Comparison of ENCODE assay signal across 8 mouse cellular contexts in genomic region chr5:31201742-31202590, GRCm38 (mm10). TPM values are rescaled to one million over a fixed set of nuclear protein-coding genes. Genes with fewer than 3 reads are reported as not detected.
DNase-seq lines count a peak whose midpoint lies in the region; ATAC-seq and TF ChIP-seq lines count a peak whose summit lies in the region.

Gene Zfp513, minus strand, starts transcription at chr5:31202303.

- H3K4me2 ChIP-seq in lung, postnatal 0 days (replicated peaks; ENCODE audit: low read depth, low read length), result peak within 1 kb of the TSS; percentile 78

- WGBS in hindbrain, embryonic 10.5 days, result under 1% methylated on average over 53 of the region's 53 CpGs
- WGBS in lung, postnatal 0 days, result 1% methylated on average over 50 of the region's 53 CpGs

- peak; percentile 28; the same call in 1 of the 2 replicates for TF ChIP-seq EP300 in lung, postnatal 0 days (IDR thresholded peaks at IDR 0.05)

- peak; percentile 97 for DNase-seq in MN1 (ENCODE audit: low spot score)
- peak; percentile 98 for DNase-seq in cerebellum, adult 9-10 months
- DNase-seq in hindbrain, embryonic 10.5 days (ENCODE audit: low spot score), result peak; percentile 97
- peak; percentile 99 for DNase-seq in layer of hippocampus, adult 9-11 months
- DNase-seq in lung, postnatal 0 days (ENCODE audit: low spot score), result peak; percentile 100
- peak; percentile 86 for DNase-seq in ovary, postnatal 14 days (ENCODE audit: low spot score)
- peak; percentile 94 for DNase-seq in thymus, postnatal 14 days

- H3K9ac ChIP-seq in lung, postnatal 0 days (replicated peaks; ENCODE audit: low read depth), result peak within 1 kb of the TSS; percentile 51

- ATAC-seq in frontal cortex, adult (ENCODE audit: low TSS enrichment), result peak; percentile 95
- ATAC-seq in lung, postnatal 0 days, result peak; percentile 98

- peaks cover 24% of the 10 kb centered on the region for H3K4me1 ChIP-seq in hindbrain, embryonic 10.5 days (replicated peaks)
- peaks cover 12% of the 10 kb centered on the region; the same call in 1 of the 2 replicates for H3K4me1 ChIP-seq in lung, postnatal 0 days (ENCODE audit: insufficient read depth, low read depth, low read length)

- no peak for TF ChIP-seq CTCF in lung, postnatal 0 days (IDR thresholded peaks at IDR 0.05)

- H3K27ac ChIP-seq in hindbrain, embryonic 10.5 days, result peak within 1 kb of the TSS; percentile 97
- H3K27ac ChIP-seq in lung, postnatal 0 days (ENCODE audit: low read length), result peak within 1 kb of the TSS; percentile 85

- H3K4me3 ChIP-seq in hindbrain, embryonic 10.5 days, result peak within 1 kb of the TSS; percentile 83
- H3K4me3 ChIP-seq in lung, postnatal 0 days (ENCODE audit: low read depth, low read length), result peak within 1 kb of the TSS; percentile 86

- peaks cover 84% of the 10 kb centered on the region for H3K36me3 ChIP-seq in hindbrain, embryonic 10.5 days
- peaks cover 56% of the 10 kb centered on the region for H3K36me3 ChIP-seq in lung, postnatal 0 days (ENCODE audit: insufficient read depth, low read length)

- peaks cover 5% of the 10 kb centered on the region for H3K9me3 ChIP-seq in hindbrain, embryonic 10.5 days
- no peaks in the 10 kb centered on the region for H3K9me3 ChIP-seq in lung, postnatal 0 days (ENCODE audit: low read length)

- H3K27me3 ChIP-seq in hindbrain, embryonic 10.5 days (ENCODE audit: insufficient read depth, poor library complexity, severe bottlenecking), result no peaks in the 10 kb centered on the region
- H3K27me3 ChIP-seq in lung, postnatal 0 days (replicated peaks; ENCODE audit: insufficient read depth, low read length), result no peaks in the 10 kb centered on the region

RNA-seq across cellular contexts. Expression of gene Zfp513, which starts in this region (rescaled TPM):
- 12.7 and 15.0 TPM in 2 replicates for polyA plus RNA-seq in hindbrain, embryonic 10.5 days (2016; fragmentation: Nextera tagmentation; extraction: Ambion mirVana)
- 6.6 and 7.4 TPM in 2 replicates for polyA plus RNA-seq in lung, postnatal 0 days (2015; fragmentation: Nextera tagmentation; extraction: Ambion mirVana)

Comparison
In these comparisons a context has a peak if more than half of its experiments do, and no peak if none do; other contexts are left out.
1. Peak in every context shown above with its lines: DNase-seq, ATAC-seq, H3K4me3 ChIP-seq and H3K27ac ChIP-seq.